Mouse (Mus musculus): ENCODE results near the gene Svop. TPM values are rescaled to one million over a fixed set of nuclear protein-coding genes. Genes with fewer than 3 reads are reported as not detected.

Svop gene
- polyA plus RNA-seq, 1 experiment from 2014 or later: 3.3 TPM

- 55% methylated on average over 2 of the region's 2 CpGs for WGBS
- DNase-seq (ENCODE audit: low spot score) (no peak), ATAC-seq (replicated peaks; ENCODE audit: insufficient number of reproducible peaks, low FRiP score, low TSS enrichment, low read depth) (no peak)
- Histone ChIP-seq H3K36me3 (replicated peaks; ENCODE audit: control insufficient read depth, insufficient read depth, low read depth, low read length) (no peaks in the 10 kb centered on the region), H3K27ac (replicated peaks; ENCODE audit: low read depth, low read length) (no peak overlapping the region), H3K9ac (replicated peaks; ENCODE audit: low read length) (no peak overlapping the region), H3K9me3 (replicated peaks; ENCODE audit: control insufficient read depth, low read length) (no peaks in the 10 kb centered on the region), H3K27me3 (ENCODE audit: control insufficient read depth, insufficient read depth, low read length) (no peaks in the 10 kb centered on the region), H3K4me1 (ENCODE audit: control insufficient read depth, insufficient read depth, low read length) (no peaks in the 10 kb centered on the region; the same call in 1 of the 2 replicates), H3K4me3 (ENCODE audit: low read depth, low read length) (no peak overlapping the region), H3K4me2 (ENCODE audit: low read depth, low read length) (no peak overlapping the region)
These were observed 94.9 kb downstream of the Svop start for GRCm38 (mm10) chr5:113996458-113996857.

- DNase-seq (ENCODE audit: low spot score) (peak; percentile 93), ATAC-seq (replicated peaks; ENCODE audit: insufficient number of reproducible peaks, low FRiP score, low TSS enrichment, low read depth) (peak; percentile 84)
- H3K27ac ChIP-seq (replicated peaks; ENCODE audit: low read depth, low read length): peak within 1 kb of the TSS; percentile 83
- H3K27me3 ChIP-seq (ENCODE audit: control insufficient read depth, insufficient read depth, low read length): no peaks in the 10 kb centered on the region
- peak within 1 kb of the TSS; percentile 78 for H3K4me3 ChIP-seq (ENCODE audit: low read depth, low read length)
- H3K9me3 ChIP-seq (replicated peaks; ENCODE audit: control insufficient read depth, low read length): no peaks in the 10 kb centered on the region
- under 1% methylated on average over 68 of the region's 83 CpGs for WGBS
- peak within 1 kb of the TSS; percentile 86 for H3K9ac ChIP-seq (replicated peaks; ENCODE audit: low read length)
- H3K4me1 ChIP-seq (ENCODE audit: control insufficient read depth, insufficient read depth, low read length): no peaks in the 10 kb centered on the region; the same call in 1 of the 2 replicates
- peak within 1 kb of the TSS; percentile 64 for H3K4me2 ChIP-seq (ENCODE audit: low read depth, low read length)
- no peaks in the 10 kb centered on the region; the same call in none of the 2 replicates for H3K36me3 ChIP-seq (replicated peaks; ENCODE audit: control insufficient read depth, insufficient read depth, low read depth, low read length)
These were observed 97.6 kb downstream of the Svop start, which contains the start of gene Ssh1 for GRCm38 (mm10) chr5:113993487-113994465. Gene Ssh1 (minus strand): TSS chr5:113993894.

DNA sequence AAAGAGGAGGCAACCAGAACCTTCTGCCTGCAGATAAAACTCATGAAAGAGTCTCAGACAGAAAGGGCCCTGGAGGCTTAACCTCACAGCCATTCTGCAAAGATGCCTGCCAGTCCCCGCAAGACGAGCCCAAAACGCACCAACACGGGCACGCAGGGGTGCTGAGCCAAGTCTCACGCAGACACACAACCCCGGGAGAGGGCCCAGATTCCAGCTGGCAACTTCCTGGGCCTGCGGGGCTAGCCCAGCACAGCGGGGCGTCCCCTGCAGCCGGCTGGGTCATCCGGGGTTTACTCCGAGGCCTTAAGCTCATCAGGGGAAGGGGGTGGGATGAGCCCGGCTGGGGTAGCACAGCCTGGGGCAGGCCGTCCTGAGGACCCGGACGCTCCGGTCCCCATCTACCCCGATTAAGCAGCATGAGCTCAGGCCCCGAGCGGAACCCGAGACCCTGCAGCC is 98.3 kb downstream of the Svop start:
- WGBS: under 1% methylated on average over 20 of the region's 22 CpGs

DNA sequence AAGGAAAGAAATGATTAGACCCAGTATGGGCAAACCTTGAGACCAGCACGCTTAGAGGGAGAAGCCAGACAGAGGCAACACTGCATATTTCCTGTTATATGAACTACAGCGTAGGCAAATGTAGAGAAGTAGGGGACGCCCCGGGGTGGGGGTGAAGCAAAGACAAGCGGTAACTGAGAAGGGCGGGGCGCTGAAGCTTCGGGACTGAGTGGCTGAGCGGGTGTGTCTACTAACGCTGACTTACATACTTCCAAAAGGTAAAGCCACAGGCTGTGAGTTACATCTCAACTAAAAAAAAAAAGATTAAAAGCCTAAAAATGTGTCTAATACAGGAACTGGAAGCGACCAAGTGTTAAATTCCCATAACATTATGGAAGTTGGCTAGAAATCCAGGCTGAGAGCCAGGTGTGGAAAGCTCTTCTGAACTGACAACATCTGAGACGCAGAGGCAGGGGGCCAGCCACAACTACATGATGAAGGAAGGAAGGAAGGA is 99.0 kb downstream of the Svop start:
- 43% methylated on average over 12 of the region's 12 CpGs for WGBS
- peak overlapping the region; percentile 83 for H3K27ac ChIP-seq (replicated peaks; ENCODE audit: low read depth, low read length)
- no peaks in the 10 kb centered on the region for H3K27me3 ChIP-seq (ENCODE audit: control insufficient read depth, insufficient read depth, low read length)
- H3K4me2 ChIP-seq (ENCODE audit: low read depth, low read length): peak overlapping the region; percentile 64
- DNase-seq (ENCODE audit: low spot score) (peak; percentile 30), ATAC-seq (replicated peaks; ENCODE audit: insufficient number of reproducible peaks, low FRiP score, low TSS enrichment, low read depth) (no peak)
- no peaks in the 10 kb centered on the region for H3K9me3 ChIP-seq (replicated peaks; ENCODE audit: control insufficient read depth, low read length)
- no peaks in the 10 kb centered on the region; the same call in 1 of the 2 replicates for H3K4me1 ChIP-seq (ENCODE audit: control insufficient read depth, insufficient read depth, low read length)
- H3K9ac ChIP-seq (replicated peaks; ENCODE audit: low read length): peak overlapping the region; percentile 86
- no peaks in the 10 kb centered on the region; the same call in none of the 2 replicates for H3K36me3 ChIP-seq (replicated peaks; ENCODE audit: control insufficient read depth, insufficient read depth, low read depth, low read length)
- H3K4me3 ChIP-seq (ENCODE audit: low read depth, low read length): peak overlapping the region; percentile 78

More for the DNA sequence above, 98.3 kb downstream of the Svop start:
- no peaks in the 10 kb centered on the region; the same call in none of the 2 replicates for H3K36me3 ChIP-seq (replicated peaks; ENCODE audit: control insufficient read depth, insufficient read depth, low read depth, low read length)
- H3K4me1 ChIP-seq (ENCODE audit: control insufficient read depth, insufficient read depth, low read length): no peaks in the 10 kb centered on the region; the same call in 1 of the 2 replicates
- peak overlapping the region; percentile 78 for H3K4me3 ChIP-seq (ENCODE audit: low read depth, low read length)
- peak overlapping the region; percentile 86 for H3K9ac ChIP-seq (replicated peaks; ENCODE audit: low read length)
- DNase-seq (ENCODE audit: low spot score) (peak; percentile 62), ATAC-seq (replicated peaks; ENCODE audit: insufficient number of reproducible peaks, low FRiP score, low TSS enrichment, low read depth) (peak; percentile 90)
- H3K27me3 ChIP-seq (ENCODE audit: control insufficient read depth, insufficient read depth, low read length): no peaks in the 10 kb centered on the region
- peak overlapping the region; percentile 83 for H3K27ac ChIP-seq (replicated peaks; ENCODE audit: low read depth, low read length)
- no peaks in the 10 kb centered on the region for H3K9me3 ChIP-seq (replicated peaks; ENCODE audit: control insufficient read depth, low read length)
- H3K4me2 ChIP-seq (ENCODE audit: low read depth, low read length): peak overlapping the region; percentile 64

DNA sequence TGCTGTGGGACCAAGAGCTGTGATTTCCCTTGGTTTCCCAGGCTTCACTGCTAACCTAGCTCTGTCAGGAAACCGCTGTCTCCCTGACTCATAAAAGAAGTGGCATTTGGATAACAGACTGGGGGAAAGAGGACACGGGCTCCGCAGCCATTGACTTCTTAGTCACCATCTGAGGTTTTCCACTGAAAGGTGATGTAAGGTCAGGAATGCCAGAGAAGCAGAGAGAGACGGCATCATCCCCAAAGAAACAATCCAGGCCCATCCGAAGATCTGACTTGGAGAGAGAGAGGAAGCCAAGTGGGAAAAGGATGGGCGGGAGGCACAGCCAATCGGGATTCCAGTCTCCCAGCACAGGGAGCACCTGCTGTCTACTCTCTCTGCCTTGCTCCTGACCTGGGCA is 100.2 kb downstream of the Svop start:
- ATAC-seq (replicated peaks; ENCODE audit: insufficient number of reproducible peaks, low FRiP score, low TSS enrichment, low read depth) (no peak), DNase-seq (ENCODE audit: low spot score) (no peak)
- Histone ChIP-seq H3K27me3 (ENCODE audit: control insufficient read depth, insufficient read depth, low read length) (no peaks in the 10 kb centered on the region), H3K36me3 (replicated peaks; ENCODE audit: control insufficient read depth, insufficient read depth, low read depth, low read length) (no peaks in the 10 kb centered on the region; the same call in none of the 2 replicates), H3K4me2 (ENCODE audit: low read depth, low read length) (no peak overlapping the region), H3K27ac (replicated peaks; ENCODE audit: low read depth, low read length) (no peak overlapping the region), H3K9ac (replicated peaks; ENCODE audit: low read length) (no peak overlapping the region), H3K4me1 (ENCODE audit: control insufficient read depth, insufficient read depth, low read length) (peaks cover 5% of the 10 kb centered on the region), H3K4me3 (ENCODE audit: low read depth, low read length) (no peak overlapping the region), H3K9me3 (replicated peaks; ENCODE audit: control insufficient read depth, low read length) (no peaks in the 10 kb centered on the region)
- 71% methylated on average over 7 of the region's 7 CpGs for WGBS

DNA sequence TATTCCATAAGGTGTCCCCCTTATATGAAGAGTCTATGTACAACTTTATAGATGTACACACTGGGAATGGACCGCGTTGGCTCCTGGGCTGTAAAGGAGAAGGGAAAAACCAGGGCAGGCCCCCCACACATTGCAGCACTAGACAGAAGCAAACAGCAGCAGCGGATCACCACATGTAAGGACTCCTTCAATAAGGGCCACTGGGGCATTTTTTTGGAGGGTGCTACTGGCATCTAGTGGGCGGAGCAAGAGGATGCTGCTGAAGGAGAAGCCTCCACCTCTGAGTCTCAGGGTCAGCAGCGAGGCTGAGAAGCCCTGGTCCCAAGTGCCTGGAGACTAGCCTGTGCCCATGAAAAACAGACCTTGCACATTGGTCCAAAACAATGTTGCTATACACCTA is 100.8 kb downstream of the Svop start:
- 83% methylated on average over 5 of the region's 5 CpGs for WGBS
- Histone ChIP-seq H3K4me1 (ENCODE audit: control insufficient read depth, insufficient read depth, low read length) (peaks cover 5% of the 10 kb centered on the region), H3K4me3 (ENCODE audit: low read depth, low read length) (no peak overlapping the region), H3K4me2 (ENCODE audit: low read depth, low read length) (no peak overlapping the region), H3K9me3 (replicated peaks; ENCODE audit: control insufficient read depth, low read length) (no peaks in the 10 kb centered on the region), H3K36me3 (replicated peaks; ENCODE audit: control insufficient read depth, insufficient read depth, low read depth, low read length) (no peaks in the 10 kb centered on the region; the same call in none of the 2 replicates), H3K27ac (replicated peaks; ENCODE audit: low read depth, low read length) (no peak overlapping the region), H3K27me3 (ENCODE audit: control insufficient read depth, insufficient read depth, low read length) (no peaks in the 10 kb centered on the region), H3K9ac (replicated peaks; ENCODE audit: low read length) (no peak overlapping the region)
- no peak for ATAC-seq (replicated peaks; ENCODE audit: insufficient number of reproducible peaks, low FRiP score, low TSS enrichment, low read depth)
- DNase-seq (ENCODE audit: low spot score): no peak

DNA sequence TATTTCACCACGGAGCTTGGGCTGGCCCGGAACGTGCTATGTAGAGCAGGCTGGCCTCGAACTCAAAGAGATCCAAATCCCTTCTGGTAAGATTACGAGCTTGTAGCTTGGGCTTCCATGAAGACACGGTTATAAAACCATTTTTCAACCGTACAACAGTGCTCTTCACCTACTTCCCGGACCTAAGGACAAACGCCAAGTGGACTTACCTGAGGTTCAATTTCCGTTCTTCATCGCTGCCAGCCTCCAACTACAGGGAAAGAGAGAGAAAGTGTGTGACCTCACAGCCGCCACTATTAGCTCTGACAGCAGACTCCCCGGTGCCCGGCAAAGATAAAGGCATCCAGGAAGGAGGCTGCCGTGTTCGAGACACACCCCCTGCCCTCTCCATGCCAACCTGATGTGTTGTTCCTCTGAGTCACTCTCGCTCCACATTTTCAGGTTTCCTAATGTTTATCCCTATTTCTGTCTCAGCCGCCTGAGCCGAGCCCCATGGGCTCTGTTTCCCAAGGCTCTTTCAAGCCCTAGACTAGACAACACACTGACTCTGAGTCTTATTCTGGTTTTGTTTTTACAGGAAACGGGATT is 101.8 kb downstream of the Svop start:
- H3K4me2 ChIP-seq (ENCODE audit: low read depth, low read length): no peak overlapping the region
- ATAC-seq (replicated peaks; ENCODE audit: insufficient number of reproducible peaks, low FRiP score, low TSS enrichment, low read depth) (no peak), DNase-seq (ENCODE audit: low spot score) (no peak)
- H3K4me1 ChIP-seq (ENCODE audit: control insufficient read depth, insufficient read depth, low read length): peaks cover 5% of the 10 kb centered on the region
- no peak overlapping the region for H3K4me3 ChIP-seq (ENCODE audit: low read depth, low read length)
- no peaks in the 10 kb centered on the region; the same call in none of the 2 replicates for H3K36me3 ChIP-seq (replicated peaks; ENCODE audit: control insufficient read depth, insufficient read depth, low read depth, low read length)
- 85% methylated on average over 20 of the region's 20 CpGs for WGBS
- H3K27ac ChIP-seq (replicated peaks; ENCODE audit: low read depth, low read length): no peak overlapping the region
- no peaks in the 10 kb centered on the region for H3K27me3 ChIP-seq (ENCODE audit: control insufficient read depth, insufficient read depth, low read length)
- no peak overlapping the region for H3K9ac ChIP-seq (replicated peaks; ENCODE audit: low read length)
- H3K9me3 ChIP-seq (replicated peaks; ENCODE audit: control insufficient read depth, low read length): no peaks in the 10 kb centered on the region
